Mouse (Mus musculus) liver, embryonic 16.5 days (tissue): ENCODE measurements at regions not wholly inside any gene's neighbourhood (a gene's known extent, or its start where the extent isn't known, plus 50 kb on each side); places are given as distances from the start of the nearest gene placed in this dataset.

Source experiments
- ATAC-seq: fragments of 200-750 bp; cut with Nextera tagmentation; 2 replicates; pipeline ENCODE4 v1.8.0; 2017; ENCODE audit warnings: low read depth, mild to moderate bottlenecking, moderate number of reproducible peaks, moderate library complexity
- H3K27ac ChIP-seq: fragments of 300-500 bp; sonication (generic); 2 replicates; pipeline ENCODE4 v1.5.1; 2014; ENCODE audit warnings: mild to moderate bottlenecking, low read length
- H3K27me3 ChIP-seq: fragments of 300-500 bp; sonication (generic); 2 replicates; pipeline ENCODE4 v1.6.1; 2014; ENCODE audit warnings: low read depth, low read length, mixed read lengths; ENCODE audit not compliant: control insufficient read depth, insufficient read depth
- H3K36me3 ChIP-seq: fragments of 300-500 bp; sonication (generic); 2 replicates; pipeline ENCODE4 v1.6.1; 2014; ENCODE audit warnings: mild to moderate bottlenecking; ENCODE audit not compliant: control insufficient read depth, insufficient read depth
- H3K4me1 ChIP-seq: fragments of 300-500 bp; sonication (generic); 2 replicates; pipeline ENCODE4 v1.6.1; 2014; ENCODE audit warnings: low read depth, low read length, mixed read lengths; ENCODE audit not compliant: control insufficient read depth
- H3K4me2 ChIP-seq: fragments of 300-500 bp; sonication (generic); 2 replicates; pipeline ENCODE4 v1.6.1; 2014; ENCODE audit warnings: low read depth, low read length, mixed read lengths
- H3K4me3 ChIP-seq: fragments of 300-500 bp; sonication (generic); 2 replicates; pipeline ENCODE4 v1.5.1; 2014; ENCODE audit warnings: low read depth, mild to moderate bottlenecking, low read length
- H3K9ac ChIP-seq: fragments of 300-500 bp; sonication (generic); 2 replicates; pipeline ENCODE4 v1.6.1; 2014; ENCODE audit warnings: low read depth, low read length
- H3K9me3 ChIP-seq: fragments of 300-500 bp; sonication (generic); replicated peaks from 2 replicates; pipeline ENCODE4 v1.6.1; 2016; ENCODE audit warnings: low read length; ENCODE audit not compliant: control insufficient read depth
- WGBS: fragments of 180-500 bp; shearing (Covaris S2); extraction: QIAGEN DNeasy Blood & Tissue Kit; methylation state at CpG from one replicate; pipeline ENCODE4 v1.1.7; 2014; ENCODE audit not compliant: insufficient replicate concordance; 5-methylcytosine and 5-hydroxymethylcytosine counted together

DNA sequence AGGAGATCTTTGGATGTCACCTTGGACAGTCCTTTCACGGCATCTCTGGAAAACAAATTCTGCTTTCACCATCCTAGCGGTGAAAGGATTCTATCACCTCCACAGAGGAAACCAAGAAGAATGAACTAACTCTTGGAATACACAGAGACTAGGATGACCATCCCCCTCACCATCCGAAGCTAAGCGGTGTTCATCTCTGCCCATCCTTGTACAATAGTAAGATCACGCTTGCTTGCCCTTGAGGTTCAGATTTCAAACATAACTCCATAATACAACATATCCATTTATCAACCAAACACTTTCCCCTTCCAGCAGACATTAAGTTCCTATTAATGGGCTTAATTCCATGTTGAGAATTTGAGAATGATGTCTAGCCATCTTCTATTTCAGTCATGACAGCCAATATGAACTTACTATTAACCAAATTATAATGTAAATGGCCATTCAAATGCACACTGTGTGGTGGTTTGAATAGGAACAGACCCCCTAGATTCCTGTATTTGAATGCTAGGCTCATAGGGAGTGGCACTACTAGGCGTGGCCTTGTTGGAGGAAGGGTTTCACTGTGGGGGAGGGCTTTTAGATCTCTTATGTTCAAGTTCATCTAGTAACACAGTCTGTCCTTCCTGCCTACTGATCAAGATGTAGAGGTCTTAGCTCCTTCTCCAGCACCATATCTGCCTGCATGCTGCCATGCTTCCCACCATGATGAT lies 281.4 kb downstream of the Adamts20 start:
- Histone ChIP-seq H3K4me1 (no peaks in the 10 kb centered on the region), H3K9ac (no peak overlapping the region), H3K36me3 (no peaks in the 10 kb centered on the region), H3K4me3 (no peak overlapping the region), H3K4me2 (no peak overlapping the region), H3K27me3 (no peaks in the 10 kb centered on the region), H3K9me3 (no peaks in the 10 kb centered on the region), H3K27ac (no peak overlapping the region)
- WGBS: 76% methylated on average over 6 of the region's 6 CpGs
- no peak for ATAC-seq

DNA sequence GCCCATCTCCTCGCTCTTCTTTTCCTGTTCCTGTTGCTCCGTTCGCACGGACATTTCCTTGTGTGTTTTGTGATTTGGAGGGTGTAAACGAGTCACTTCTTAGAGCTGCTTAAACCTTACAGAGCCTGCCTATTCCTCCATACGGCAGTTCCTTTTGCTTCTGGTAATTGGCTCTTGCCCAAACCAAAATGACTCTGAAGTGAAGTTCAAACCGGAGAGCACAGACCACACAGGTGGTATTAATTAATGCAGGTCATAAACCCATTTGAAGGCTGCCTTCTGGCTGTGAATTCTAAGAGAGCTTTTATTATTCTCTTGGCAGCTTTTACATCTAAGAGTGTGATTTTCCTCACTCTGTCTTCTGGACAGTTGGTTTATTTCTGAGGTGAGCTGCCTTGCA lies 291.1 kb downstream of the Adamts20 start:
- no peaks in the 10 kb centered on the region for H3K9me3 ChIP-seq
- no peaks in the 10 kb centered on the region for H3K4me1 ChIP-seq
- ATAC-seq: no peak
- no peaks in the 10 kb centered on the region for H3K27me3 ChIP-seq
- WGBS: 56% methylated on average over 7 of the region's 7 CpGs
- H3K4me2 ChIP-seq: no peak overlapping the region
- H3K36me3 ChIP-seq: no peaks in the 10 kb centered on the region
- no peak overlapping the region for H3K4me3 ChIP-seq
- H3K9ac ChIP-seq: no peak overlapping the region
- H3K27ac ChIP-seq: no peak overlapping the region

DNA sequence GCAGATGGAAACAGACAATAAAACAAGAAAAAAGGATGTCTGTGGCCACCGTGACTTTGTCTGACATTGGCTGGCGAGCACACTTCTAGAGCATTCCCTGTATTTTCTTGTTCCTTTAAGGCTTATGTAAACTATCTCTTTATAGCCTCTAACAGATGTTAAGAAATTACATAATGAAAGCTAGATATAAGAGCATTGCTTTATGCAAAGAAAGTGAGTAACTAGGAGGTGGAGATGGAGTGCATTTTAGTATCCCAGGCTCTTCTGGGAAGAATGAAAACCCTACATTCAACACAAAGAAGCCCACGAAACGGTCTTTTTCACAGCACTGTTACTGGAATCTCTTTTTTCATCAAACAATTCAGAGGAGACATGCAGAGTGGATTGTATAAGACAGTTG lies 304.4 kb downstream of the Adamts20 start:
- no peak for ATAC-seq
- Histone ChIP-seq H3K27me3 (no peaks in the 10 kb centered on the region), H3K4me2 (no peak overlapping the region), H3K27ac (no peak overlapping the region), H3K4me3 (no peak overlapping the region), H3K9ac (no peak overlapping the region), H3K4me1 (no peaks in the 10 kb centered on the region), H3K9me3 (no peaks in the 10 kb centered on the region), H3K36me3 (no peaks in the 10 kb centered on the region)
- WGBS: 58% methylated on average over 4 of the region's 4 CpGs

DNA sequence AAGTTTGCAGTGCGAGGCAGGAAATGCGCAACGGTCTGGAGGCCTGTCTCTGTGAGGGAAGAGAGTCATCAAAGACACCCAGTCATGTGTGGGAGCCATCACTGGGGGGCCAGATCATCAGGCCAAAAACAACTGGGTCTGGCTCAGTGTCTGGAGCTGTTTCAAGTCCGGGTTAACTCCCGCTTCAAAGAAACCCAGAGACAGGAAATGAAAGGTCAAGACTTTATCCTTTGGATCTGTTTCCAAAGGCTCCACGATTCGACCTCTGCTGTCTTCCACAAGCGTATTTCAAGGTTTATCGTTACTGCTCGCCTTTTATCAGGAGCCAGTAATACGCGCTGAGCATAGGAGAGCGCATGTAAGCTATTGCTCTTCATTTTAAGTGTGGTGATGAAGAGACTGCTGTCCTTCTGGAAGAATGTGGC lies 325.7 kb downstream of the Adamts20 start:
- Histone ChIP-seq H3K27ac (no peak overlapping the region), H3K4me2 (no peak overlapping the region), H3K27me3 (no peaks in the 10 kb centered on the region), H3K9me3 (no peaks in the 10 kb centered on the region), H3K4me3 (no peak overlapping the region), H3K4me1 (no peaks in the 10 kb centered on the region), H3K36me3 (no peaks in the 10 kb centered on the region), H3K9ac (no peak overlapping the region)
- no peak for ATAC-seq
- 51% methylated on average over 13 of the region's 13 CpGs for WGBS

DNA sequence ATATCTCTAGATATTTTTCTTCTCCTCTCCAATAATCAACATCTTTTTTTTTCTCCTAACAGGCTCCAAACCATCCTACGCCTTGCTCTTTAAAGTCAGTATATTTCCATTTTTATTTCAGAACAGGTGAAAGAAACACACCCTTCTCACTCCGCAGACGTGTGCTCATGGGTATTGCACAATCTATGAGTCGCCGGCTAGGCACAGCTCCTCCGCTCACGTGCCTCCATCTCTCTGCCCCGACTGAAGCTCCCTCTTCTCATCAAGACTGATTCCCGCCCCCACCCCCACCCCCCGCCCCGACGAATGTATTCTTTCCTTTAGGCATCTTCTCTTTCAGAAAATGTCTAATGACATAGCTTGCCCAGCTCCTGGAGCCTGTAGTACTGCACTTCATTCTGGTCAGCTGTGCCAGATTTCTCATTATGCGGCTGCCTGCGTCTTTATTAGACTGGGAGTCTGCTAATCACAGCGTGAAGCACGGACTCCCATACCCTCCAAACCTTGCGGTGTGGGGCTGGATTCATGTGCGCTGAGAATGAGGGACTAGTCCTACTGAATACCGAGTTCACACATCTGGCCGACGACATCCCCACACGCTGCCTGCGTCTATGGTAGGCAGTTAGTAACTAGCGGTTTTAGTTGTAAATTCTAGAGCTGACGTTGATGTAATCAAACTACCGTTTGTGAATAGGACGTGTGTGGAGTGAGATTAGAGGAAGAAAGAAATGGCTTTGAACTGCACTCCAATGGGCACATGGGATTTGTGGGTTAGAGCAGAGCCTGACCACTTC lies 327.9 kb downstream of the Adamts20 start:
- 63% methylated on average over 27 of the region's 27 CpGs for WGBS
- Histone ChIP-seq H3K9me3 (no peaks in the 10 kb centered on the region), H3K36me3 (no peaks in the 10 kb centered on the region), H3K4me3 (no peak overlapping the region), H3K27ac (no peak overlapping the region), H3K4me2 (no peak overlapping the region), H3K27me3 (no peaks in the 10 kb centered on the region), H3K9ac (no peak overlapping the region), H3K4me1 (no peaks in the 10 kb centered on the region)
- no peak for ATAC-seq

DNA sequence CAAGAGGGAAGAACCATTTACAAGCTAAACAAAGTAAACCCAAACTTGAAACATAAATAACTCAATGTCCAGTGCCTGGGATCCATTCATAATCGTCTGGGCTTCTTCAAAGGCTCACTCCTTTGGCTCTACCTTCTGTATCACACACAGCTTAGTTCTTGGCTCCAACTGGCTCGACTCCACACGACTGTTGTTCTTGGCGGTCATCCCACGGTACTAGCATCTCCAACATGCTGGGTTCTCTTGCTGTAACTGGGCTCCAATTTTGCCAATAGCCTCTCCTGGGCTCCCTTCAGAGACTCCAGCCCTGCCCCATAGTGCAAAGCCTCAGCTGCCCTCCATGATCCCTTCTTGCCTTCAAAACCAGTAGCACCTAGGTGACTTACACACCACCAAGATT lies 352.4 kb downstream of the Adamts20 start:
- H3K4me2 ChIP-seq: no peak overlapping the region
- WGBS: 50% methylated on average over 5 of the region's 5 CpGs
- no peaks in the 10 kb centered on the region for H3K36me3 ChIP-seq
- no peak for ATAC-seq
- no peaks in the 10 kb centered on the region for H3K4me1 ChIP-seq
- H3K9me3 ChIP-seq: no peaks in the 10 kb centered on the region
- H3K27ac ChIP-seq: no peak overlapping the region
- H3K4me3 ChIP-seq: no peak overlapping the region
- no peak overlapping the region for H3K9ac ChIP-seq
- H3K27me3 ChIP-seq: no peaks in the 10 kb centered on the region

DNA sequence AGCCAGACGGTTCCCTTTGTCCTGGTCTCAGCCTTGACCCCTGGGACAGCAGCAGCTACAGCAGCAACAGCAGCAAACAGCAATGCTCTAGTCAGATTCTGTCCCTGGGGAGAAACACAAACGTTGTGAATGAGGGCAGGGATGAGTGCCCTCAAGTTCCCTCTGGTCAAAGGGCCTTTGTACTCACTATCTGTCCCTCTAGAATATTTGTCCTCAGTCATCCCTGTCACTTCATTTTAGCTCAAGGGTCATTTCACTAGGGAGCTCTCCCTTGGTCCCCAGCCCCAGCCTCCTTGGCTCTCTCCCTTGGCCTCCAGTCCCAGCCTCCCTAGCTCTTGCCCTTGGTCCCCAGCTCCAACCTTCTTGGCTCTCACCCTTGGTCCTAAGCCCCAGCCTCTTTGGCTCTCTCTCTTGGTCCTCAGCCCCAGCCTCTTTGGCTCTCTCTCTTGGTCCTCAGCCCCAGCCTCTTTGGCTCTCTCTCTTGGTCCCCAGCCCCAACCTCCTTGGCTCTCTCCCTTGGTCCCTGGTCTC lies 358.0 kb downstream of the Adamts20 start:
- no peaks in the 10 kb centered on the region for H3K9me3 ChIP-seq
- no peak overlapping the region for H3K4me2 ChIP-seq
- H3K9ac ChIP-seq: no peak overlapping the region
- no peak overlapping the region for H3K4me3 ChIP-seq
- WGBS: 24% methylated on average over 2 of the region's 2 CpGs
- no peak for ATAC-seq
- no peaks in the 10 kb centered on the region for H3K4me1 ChIP-seq
- H3K36me3 ChIP-seq: no peaks in the 10 kb centered on the region
- no peaks in the 10 kb centered on the region for H3K27me3 ChIP-seq
- H3K27ac ChIP-seq: no peak overlapping the region

DNA sequence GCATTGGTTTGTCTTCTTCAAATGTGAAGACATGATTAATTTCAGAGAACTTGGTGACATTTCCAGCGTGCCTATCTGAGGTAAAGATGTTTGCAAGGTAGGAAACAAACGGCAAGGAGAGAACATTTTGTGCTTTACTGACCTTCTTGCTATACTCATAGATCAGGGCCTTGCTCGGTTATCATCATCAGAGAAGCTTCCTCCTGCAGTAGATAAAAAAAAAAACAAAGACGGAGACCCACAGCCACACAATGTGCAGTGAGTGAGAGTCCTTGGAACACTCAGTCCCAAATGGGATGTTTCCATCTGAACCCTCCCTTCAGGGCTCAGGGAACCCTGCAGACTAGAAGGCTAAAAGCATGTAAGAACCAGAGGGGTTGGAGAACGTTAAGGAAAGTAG lies 374.6 kb downstream of the Adamts20 start:
- Histone ChIP-seq H3K4me1 (no peaks in the 10 kb centered on the region), H3K4me3 (no peak overlapping the region), H3K9me3 (no peaks in the 10 kb centered on the region), H3K9ac (no peak overlapping the region), H3K27ac (no peak overlapping the region), H3K36me3 (no peaks in the 10 kb centered on the region), H3K4me2 (no peak overlapping the region), H3K27me3 (no peaks in the 10 kb centered on the region)
- no peak for ATAC-seq
- 50% methylated on average over 5 of the region's 5 CpGs for WGBS

DNA sequence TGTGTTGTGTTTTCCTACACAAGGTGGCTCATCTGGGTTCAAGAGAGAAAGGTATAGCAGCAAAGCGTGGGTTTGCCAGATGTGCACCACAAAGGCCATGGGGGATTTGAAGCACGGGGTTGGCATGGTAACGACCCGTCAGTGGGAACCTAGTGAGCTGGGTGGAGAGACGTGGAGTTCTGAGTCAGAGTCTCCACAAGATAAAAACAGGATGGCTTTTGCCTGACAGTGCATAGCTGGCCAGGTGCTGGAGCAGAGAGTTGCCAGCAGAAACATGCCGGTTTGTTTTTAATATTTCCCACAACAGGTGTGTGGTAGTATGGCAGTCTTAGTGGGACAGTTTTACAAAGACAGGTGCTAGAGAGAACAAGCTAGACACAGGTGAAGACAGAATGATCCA lies 375.4 kb downstream of the Adamts20 start:
- no peak for ATAC-seq

More for the DNA sequence above, 375.4 kb downstream of the Adamts20 start:
- no peak overlapping the region for H3K9ac ChIP-seq
- no peaks in the 10 kb centered on the region for H3K4me1 ChIP-seq
- no peaks in the 10 kb centered on the region for H3K27me3 ChIP-seq
- H3K9me3 ChIP-seq: no peaks in the 10 kb centered on the region
- WGBS: 67% methylated on average over 6 of the region's 6 CpGs
- H3K27ac ChIP-seq: no peak overlapping the region
- no peak overlapping the region for H3K4me3 ChIP-seq
- H3K4me2 ChIP-seq: no peak overlapping the region
- H3K36me3 ChIP-seq: no peaks in the 10 kb centered on the region
